Mouse (Mus musculus): ENCODE results near the gene Rad51b.

The Rad51b gene

DNA sequence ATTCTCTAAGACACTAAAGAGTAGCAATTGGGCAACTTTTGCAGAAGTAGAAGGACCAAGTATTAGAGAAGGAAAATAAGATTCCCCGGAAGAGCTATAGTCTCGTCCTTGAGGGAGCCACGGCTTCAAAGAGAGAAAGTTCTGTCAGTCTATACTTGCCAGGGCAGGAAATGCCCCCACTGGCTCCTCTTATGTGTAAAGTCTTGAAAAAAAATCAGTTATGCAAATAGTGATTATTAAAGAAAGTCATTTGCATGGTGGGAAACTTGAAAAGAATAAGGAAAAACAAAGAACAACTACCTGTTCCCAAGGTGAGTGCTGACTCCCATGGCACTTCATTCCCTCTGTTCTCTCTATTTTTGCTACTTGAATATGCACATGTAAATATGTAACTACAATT, 140.5 kb downstream of the Rad51b start:
- no peak for DNase-seq (ENCODE audit: low spot score in 2 of 2)

- no peak for DNase-seq (ENCODE audit: low spot score in 2 of 2)
Measured at GRCm38 (mm10) chr12:79439961-79440360, 142.9 kb downstream of the Rad51b start.

GRCm38 (mm10) chr12:79441210-79442005, 144.3 kb downstream of the Rad51b start:
- no peak for DNase-seq (ENCODE audit: low spot score in 2 of 2)

- no peak for DNase-seq (ENCODE audit: low spot score in 2 of 2)
Measured at GRCm38 (mm10) chr12:79442126-79442525, 145.0 kb downstream of the Rad51b start.

GRCm38 (mm10) chr12:79442836-79443390, 145.8 kb downstream of the Rad51b start:
- DNase-seq (ENCODE audit: low spot score in 2 of 2): no peak

DNA sequence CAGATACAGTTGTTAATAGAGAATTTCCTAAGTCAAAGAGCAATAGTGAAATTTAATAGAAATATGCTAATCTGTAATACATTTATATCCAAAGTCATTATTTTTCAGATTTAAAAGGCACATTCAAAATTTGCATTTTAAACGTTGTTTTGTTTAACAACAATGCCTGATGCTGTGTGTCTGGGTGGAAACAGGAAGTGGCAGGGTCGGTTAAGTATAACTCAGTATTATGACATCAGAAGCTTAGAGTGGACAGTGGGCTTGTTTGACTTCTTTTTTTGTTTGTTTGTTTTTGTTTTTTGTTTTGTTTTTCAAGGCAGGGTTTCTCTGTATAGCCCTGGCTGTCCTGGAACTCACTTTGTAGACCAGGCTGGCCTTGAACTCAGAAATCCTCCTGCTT, 147.6 kb downstream of the Rad51b start:
- no peak for DNase-seq (ENCODE audit: low spot score in 2 of 2)

GRCm38 (mm10) chr12:79447039-79447438, 150.0 kb downstream of the Rad51b start:
- DNase-seq (ENCODE audit: low spot score in 2 of 2): no peak

- DNase-seq (ENCODE audit: low spot score in 2 of 2): no peak
Measured at GRCm38 (mm10) chr12:79449817-79450411, 152.8 kb downstream of the Rad51b start.

DNA sequence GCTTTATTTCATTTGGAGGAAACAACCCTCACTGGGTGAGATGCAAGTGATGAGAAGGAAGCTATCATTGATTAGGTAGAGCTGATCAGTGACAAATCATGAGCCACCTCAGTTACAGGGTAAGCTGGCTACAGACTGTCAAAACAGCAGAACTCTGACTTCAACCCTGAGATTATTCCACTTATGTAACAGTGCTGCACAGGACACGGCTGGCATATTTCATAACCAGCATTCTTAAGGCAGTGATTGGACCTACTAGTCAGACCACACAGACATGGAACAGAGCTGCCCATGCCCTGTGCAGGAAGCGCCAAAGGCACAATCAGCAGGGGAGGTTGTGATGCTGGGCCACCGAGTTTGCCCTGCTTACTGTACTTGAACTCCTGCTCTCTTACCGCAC, 155.8 kb downstream of the Rad51b start:
- no peak for DNase-seq (ENCODE audit: low spot score in 2 of 2)

GRCm38 (mm10) chr12:79454017-79454416, 156.9 kb downstream of the Rad51b start:
- DNase-seq (ENCODE audit: low spot score in 2 of 2): no peak

GRCm38 (mm10) chr12:79455061-79455847, 158.2 kb downstream of the Rad51b start:
- DNase-seq (ENCODE audit: low spot score in 2 of 2): no peak

DNA sequence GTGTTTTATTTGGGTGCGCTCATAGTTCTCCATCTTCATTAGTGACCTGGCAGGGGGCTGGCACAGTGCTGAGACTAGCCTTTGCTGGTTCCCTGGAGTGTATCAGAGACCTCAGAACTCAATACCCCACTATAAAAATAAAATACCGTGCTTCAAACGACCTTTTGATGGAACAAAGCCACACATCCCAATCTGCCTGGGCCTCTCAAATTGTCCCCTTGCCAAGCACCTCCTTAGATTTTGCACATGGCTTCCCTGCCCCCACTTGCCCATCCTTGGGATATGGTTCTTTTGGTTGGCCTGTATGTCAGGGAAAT, 158.7 kb downstream of the Rad51b start:
- no peak for DNase-seq (ENCODE audit: low spot score in 2 of 2)

DNA sequence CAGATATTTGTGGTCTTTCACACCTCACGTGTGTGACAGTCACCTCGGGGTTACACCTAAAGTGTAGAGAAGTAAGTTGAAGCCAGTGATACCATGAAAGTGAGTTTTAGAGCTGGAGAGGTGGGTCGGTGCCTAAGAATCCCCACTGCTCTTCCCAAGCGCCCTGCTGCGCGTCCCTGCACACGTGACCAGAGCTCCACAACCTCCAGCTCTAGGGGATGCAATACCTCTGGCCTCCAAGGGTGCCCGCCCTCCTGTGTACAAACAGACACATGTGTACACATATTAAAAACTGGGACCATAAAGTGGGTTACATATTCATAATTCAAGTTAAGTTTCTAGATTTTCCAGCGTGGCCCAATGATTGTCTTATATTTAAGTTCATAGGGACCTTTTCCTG, 159.2 kb downstream of the Rad51b start:
- DNase-seq (ENCODE audit: low spot score in 2 of 2): no peak

GRCm38 (mm10) chr12:79463371-79463770, 166.3 kb downstream of the Rad51b start:
- no peak for DNase-seq (ENCODE audit: low spot score in 2 of 2)

- no peak for DNase-seq (ENCODE audit: low spot score in 2 of 2)
Measured at GRCm38 (mm10) chr12:79470113-79470512, 173.0 kb downstream of the Rad51b start.

GRCm38 (mm10) chr12:79471868-79472267, 174.8 kb downstream of the Rad51b start:
- no peak for DNase-seq (ENCODE audit: low spot score in 2 of 2)

DNA sequence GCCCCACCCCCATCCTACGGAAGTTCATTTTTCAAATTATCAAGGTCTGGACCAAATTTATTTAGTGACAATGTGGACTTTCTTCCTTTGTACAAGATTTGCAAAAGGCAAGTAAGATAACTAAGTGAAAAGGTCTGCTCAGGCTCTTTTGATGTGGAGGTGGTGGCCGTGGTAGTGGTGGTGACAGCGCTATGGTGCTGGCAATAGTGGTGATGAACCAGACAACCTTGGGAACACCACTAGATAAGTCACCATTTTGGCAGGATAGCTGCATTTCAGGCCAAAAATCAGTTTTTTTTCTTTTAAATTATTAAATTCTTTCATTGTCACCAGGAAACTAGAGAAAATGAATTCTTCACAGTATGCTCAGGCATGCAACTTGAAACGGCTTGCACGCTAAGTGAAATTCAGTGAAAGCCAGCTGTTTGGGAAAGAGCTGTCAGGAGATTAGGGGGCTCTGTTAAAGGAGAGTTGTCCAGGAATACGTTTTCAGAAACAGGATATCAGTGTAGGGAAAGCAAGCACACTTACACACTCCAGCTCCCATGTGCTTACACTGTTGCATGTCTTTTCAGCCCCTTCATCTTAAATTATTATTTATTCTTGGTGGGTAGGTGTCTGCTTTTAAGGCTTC, 179.4 kb downstream of the Rad51b start:
- DNase-seq (ENCODE audit: low spot score in 2 of 2): no peak

DNA sequence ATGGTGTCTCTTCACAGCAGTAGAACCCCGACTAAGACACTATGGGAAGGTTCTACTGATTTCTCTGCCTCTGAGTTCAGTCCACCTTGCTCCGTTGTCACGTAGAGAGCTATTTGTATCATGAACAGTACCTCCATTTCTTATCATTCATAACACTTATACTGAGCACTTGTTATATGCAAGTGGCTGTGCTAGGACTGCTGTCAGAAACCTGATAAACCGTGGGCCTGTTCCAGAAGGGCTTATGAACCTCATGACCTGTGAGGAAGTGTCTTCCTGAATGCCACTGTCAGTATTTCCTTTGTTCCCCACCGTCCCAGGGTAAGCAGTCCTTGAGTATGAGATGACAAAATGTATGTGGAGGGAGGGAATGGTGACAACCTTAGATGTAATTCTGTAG, 181.7 kb downstream of the Rad51b start:
- DNase-seq (ENCODE audit: low spot score in 2 of 2): no peak

DNA sequence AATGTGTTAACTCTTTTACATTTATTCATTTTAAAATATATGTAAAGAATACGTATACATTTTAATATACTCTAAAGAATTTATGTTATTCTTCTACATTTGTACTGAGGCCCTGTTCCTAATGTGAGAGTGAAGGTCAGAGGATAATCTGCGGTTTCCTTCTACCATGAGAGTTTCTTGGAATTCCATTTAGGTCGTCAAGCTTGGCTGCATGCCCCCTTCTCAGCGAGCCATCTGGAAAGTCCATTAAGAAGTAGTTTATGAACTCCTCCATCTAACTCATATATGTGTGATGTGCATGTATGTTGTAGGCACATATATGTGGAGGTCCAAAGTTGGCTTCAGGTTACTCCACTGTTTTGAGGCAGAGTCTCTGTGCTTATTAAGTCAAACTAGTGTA, 188.4 kb downstream of the Rad51b start:
- DNase-seq (ENCODE audit: low spot score in 2 of 2): no peak

DNA sequence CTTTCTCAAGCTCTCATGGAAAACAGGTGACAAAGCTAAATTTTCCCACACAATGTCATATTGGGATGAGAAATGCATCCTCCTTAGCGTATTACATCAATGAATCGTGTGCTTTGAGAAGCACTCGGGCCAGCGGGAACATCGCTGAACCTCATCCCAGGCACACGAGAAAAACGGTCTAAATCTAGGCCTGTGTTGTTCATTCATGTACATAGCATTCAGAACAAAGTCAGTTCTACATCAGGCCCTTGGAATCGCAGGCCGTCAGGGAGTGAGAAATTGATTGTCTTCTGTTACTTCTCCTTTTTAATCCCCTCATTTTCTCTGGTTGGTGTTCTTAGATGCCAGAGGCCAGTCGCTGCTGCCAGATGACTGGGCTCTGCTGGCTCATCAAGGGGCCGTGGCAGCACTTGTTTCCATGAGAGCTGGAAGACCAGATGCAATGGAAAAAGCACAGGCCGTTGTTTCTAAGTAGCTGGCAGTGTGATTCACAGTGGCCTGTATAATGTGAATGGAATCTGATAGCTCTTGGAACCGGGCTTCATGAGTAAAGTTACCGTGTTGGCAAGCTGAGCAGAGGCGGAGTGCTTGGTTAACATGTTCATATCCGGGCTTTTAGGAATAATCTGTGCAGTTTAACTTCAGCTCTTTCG, 191.6 kb downstream of the Rad51b start:
- DNase-seq (ENCODE audit: low spot score in 2 of 2): no peak

DNA sequence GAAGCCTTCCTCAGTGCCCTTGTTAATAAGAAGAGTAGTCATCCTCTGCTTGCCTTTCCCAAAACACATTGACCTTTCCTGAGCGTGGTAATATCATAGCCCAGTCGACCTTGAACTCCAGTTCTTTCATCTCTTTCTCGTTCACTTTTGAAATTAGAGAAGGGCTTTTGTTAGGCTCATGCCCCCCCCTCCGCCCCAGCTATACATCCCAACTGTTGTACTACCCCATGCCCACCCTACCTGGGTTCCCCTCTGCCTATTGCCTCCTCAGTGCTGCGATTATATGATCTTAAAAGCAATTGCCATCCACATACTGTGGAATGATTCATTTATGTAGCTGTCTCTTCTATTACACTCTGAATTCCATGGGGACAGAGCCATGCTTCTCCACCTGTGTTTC, 193.5 kb downstream of the Rad51b start:
- DNase-seq (ENCODE audit: low spot score in 2 of 2): no peak

GRCm38 (mm10) chr12:79492175-79492574, 195.1 kb downstream of the Rad51b start:
- no peak for DNase-seq (ENCODE audit: low spot score in 2 of 2)

Measured in spleen, postnatal 14 days (tissue).